Mouse (Mus musculus) heart, embryonic 14.5 days (tissue): ENCODE measurements at regions not wholly inside any gene's neighbourhood (a gene's known extent, or its start where the extent isn't known, plus 50 kb on each side); places are given as distances from the start of the nearest gene placed in this dataset.
A peak's percentile ranks its signal among the peaks of the same experiment; 100 is the strongest.

Experiments
- ATAC-seq: fragments of 200-750 bp; cut with Nextera tagmentation; 2 replicates; pipeline ENCODE4 v1.8.0; 2017; ENCODE audit warnings: low read depth, moderate TSS enrichment; ENCODE audit not compliant: insufficient number of reproducible peaks, insufficient read depth, low FRiP score
- H3K27ac ChIP-seq, 2 experiments: fragments of 200-500 bp in 1 of 2; fragments of 300-500 bp in 1 of 2; sonication (generic) in 1 of 2; replicated peaks in 1 of 2; 2 replicates each; pipeline ENCODE4 v1.5.1; 2012 to 2014; ENCODE audit warnings: low read depth in 2 of 2, low read length in 2 of 2, control low read depth in 1 of 2, mild to moderate bottlenecking in 1 of 2, mixed read lengths in 1 of 2; ENCODE audit not compliant: control insufficient read depth in 1 of 2, insufficient read depth in 1 of 2
- H3K27me3 ChIP-seq: fragments of 300-500 bp; sonication (generic); 2 replicates; pipeline ENCODE4 v1.6.1; 2014; ENCODE audit warnings: mild to moderate bottlenecking, low read length, control low read depth; ENCODE audit not compliant: control insufficient read depth, insufficient read depth
- H3K36me3 ChIP-seq: fragments of 300-500 bp; sonication (generic); 2 replicates; pipeline ENCODE4 v1.6.1; 2014; ENCODE audit warnings: mild to moderate bottlenecking, control low read depth, low read length, mixed read lengths; ENCODE audit not compliant: control insufficient read depth, insufficient read depth
- H3K4me1 ChIP-seq, 2 experiments: fragments of 200-500 bp in 1 of 2; fragments of 300-500 bp in 1 of 2; sonication (generic) in 1 of 2; 2 replicates each; pipeline ENCODE4 v1.6.1; 2012 to 2014; ENCODE audit warnings: low read length in 2 of 2, control low read depth in 1 of 2, mixed read lengths in 1 of 2; ENCODE audit not compliant: control insufficient read depth in 2 of 2, insufficient read depth in 2 of 2
- H3K4me2 ChIP-seq: fragments of 300-500 bp; sonication (generic); 2 replicates; pipeline ENCODE4 v1.6.1; 2014; ENCODE audit warnings: mild to moderate bottlenecking, low read length
- H3K4me3 ChIP-seq, 2 experiments: fragments of 200-500 bp in 1 of 2; fragments of 300-500 bp in 1 of 2; sonication (generic) in 1 of 2; 2 replicates each; pipeline ENCODE4 v1.5.1; 2012 to 2014; ENCODE audit warnings: low read length in 2 of 2, mild to moderate bottlenecking in 2 of 2, control low read depth in 1 of 2, low read depth in 1 of 2, moderate library complexity in 1 of 2; ENCODE audit not compliant: control insufficient read depth in 1 of 2, insufficient read depth in 1 of 2
- H3K9ac ChIP-seq: fragments of 300-500 bp; sonication (generic); 2 replicates; pipeline ENCODE4 v1.6.1; 2014; ENCODE audit warnings: mild to moderate bottlenecking, low read length
- H3K9me3 ChIP-seq: fragments of 300-500 bp; sonication (generic); 2 replicates; pipeline ENCODE4 v1.6.1; 2016; ENCODE audit warnings: low read length, control low read depth; ENCODE audit not compliant: control insufficient read depth
- WGBS: fragments of 180-500 bp; shearing (Covaris S2); extraction: QIAGEN DNeasy Blood & Tissue Kit; methylation state at CpG from one replicate; pipeline ENCODE4 v1.1.7; 2014; 5-methylcytosine and 5-hydroxymethylcytosine counted together

DNA sequence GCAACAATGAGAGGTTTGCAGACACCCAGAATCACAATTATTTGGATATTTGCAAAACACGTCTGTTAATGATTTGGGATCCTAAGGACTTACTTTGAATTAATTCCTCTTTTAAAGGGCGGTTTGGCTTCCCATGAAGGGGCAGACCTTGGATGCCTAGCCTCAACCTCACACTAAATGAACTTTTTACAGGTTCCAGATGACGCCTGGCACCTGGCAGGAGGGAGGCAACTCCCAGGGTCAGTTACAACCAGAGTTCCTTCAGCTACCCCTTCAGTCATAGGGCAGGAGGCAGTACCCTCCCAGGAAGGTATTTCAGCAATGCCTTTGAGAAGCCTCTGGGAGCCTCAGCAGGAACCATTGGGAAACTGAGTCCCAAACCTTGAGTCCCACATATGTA lies 57.9 kb upstream of the Stx18 start:
- H3K27ac ChIP-seq: no peak overlapping the region
- H3K9me3 ChIP-seq: no peaks in the 10 kb centered on the region
- H3K9ac ChIP-seq: no peak overlapping the region
- no peaks in the 10 kb centered on the region for H3K27me3 ChIP-seq
- H3K4me3 ChIP-seq: no peak overlapping the region
- 85% methylated on average over 3 of the region's 3 CpGs for WGBS
- no peak overlapping the region for H3K4me2 ChIP-seq
- H3K36me3 ChIP-seq: no peaks in the 10 kb centered on the region
- no peaks in the 10 kb centered on the region; a peak in 1 of 4 replicates for H3K4me1 ChIP-seq
- no peak for ATAC-seq

DNA sequence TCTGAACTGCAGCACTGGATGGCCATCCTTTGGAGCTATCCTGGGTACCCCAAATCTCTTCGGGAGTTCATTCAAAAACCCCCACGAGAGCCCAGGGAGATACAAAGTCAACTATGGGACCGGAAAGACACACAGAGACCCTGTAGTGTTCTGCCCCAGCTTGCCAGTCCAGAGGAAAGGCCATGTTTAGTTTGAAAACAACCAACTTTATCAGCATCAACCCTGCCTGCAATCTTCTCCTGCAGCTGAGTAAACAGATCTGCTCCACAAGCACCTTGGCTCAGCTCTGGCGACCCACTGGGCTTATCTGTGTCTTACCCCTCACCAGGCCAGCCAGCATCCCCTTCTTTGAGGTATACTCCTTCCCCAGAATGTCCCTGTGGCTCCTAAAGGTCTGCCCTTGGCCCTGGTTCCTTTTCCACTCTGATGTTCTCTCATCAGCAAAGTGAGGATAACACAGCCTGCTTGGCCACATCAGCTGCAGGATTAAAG lies 61.6 kb upstream of the Stx18 start:
- peak; percentile 31; the same call in 1 of the 2 replicates for ATAC-seq
- WGBS: 11% methylated on average over 4 of the region's 4 CpGs
- no peak overlapping the region for H3K4me3 ChIP-seq
- no peaks in the 10 kb centered on the region for H3K27me3 ChIP-seq
- no peak overlapping the region for H3K9ac ChIP-seq
- no peaks in the 10 kb centered on the region for H3K9me3 ChIP-seq
- H3K4me2 ChIP-seq: no peak overlapping the region
- no peaks in the 10 kb centered on the region for H3K36me3 ChIP-seq
- H3K27ac ChIP-seq: no peak overlapping the region
- no peaks in the 10 kb centered on the region; a peak in 1 of 4 replicates for H3K4me1 ChIP-seq

DNA sequence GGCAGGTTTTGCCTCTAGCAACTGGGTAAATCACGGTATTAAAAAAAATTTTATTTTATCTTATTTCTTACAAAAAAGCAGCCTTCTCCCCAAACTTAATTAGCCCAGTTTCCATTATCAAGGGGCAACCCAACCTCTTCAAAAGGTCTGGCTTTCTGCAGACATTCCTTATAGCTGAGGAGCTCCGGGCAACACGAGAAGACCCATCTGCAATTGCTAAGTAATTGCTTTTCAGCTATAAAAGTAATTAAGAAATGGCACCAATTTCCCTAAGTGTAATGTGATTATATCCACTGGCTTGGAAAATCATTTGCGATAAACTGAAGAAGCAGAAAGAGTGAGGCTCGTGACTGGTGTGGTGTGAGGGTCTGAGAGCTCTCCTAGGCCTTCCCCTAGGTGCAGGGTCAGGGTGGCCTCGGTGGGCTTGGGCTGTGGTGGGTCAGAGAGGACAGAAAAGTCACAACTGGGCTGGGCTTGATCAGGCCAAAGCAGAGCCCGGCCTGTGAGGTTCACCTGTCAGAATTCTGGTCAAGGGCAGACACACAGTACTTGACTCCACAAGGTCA lies 65.5 kb upstream of the Stx18 start:
- H3K4me3 ChIP-seq: no peak overlapping the region

DNA sequence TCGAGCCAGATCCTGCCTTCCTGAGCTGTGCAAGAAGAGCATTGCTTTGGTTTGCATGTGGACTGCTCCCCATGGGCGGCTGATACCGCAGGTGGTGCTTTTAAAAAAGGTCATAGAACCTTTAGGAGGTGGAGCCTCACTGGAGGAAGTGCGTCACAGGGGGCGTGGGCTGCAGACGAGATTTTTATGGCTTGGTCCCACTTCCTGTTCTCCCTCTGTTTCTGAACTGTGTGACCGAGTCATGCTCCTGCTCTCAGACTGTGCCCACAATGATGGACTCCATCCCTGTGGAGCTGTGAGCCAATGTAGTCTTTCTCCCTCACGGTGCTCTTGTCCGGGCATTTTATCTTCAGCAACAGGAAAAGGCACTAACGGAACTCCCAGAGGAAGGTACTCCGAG lies 66.8 kb upstream of the Stx18 start:
- no peak overlapping the region for H3K4me2 ChIP-seq
- no peak for ATAC-seq
- 47% methylated on average over 11 of the region's 11 CpGs for WGBS

More for the DNA sequence above, 65.5 kb upstream of the Stx18 start:
- Histone ChIP-seq H3K4me2 (no peak overlapping the region), H3K36me3 (no peaks in the 10 kb centered on the region), H3K27me3 (peaks cover 23% of the 10 kb centered on the region), H3K9me3 (no peaks in the 10 kb centered on the region), H3K9ac (no peak overlapping the region), H3K27ac (no peak overlapping the region), H3K4me1 (peaks cover 2 to 5% of the 10 kb centered on the region in 2 experiments; a peak in 2 of 4 replicates)
- no peak for ATAC-seq
- 81% methylated on average over 7 of the region's 7 CpGs for WGBS

DNA sequence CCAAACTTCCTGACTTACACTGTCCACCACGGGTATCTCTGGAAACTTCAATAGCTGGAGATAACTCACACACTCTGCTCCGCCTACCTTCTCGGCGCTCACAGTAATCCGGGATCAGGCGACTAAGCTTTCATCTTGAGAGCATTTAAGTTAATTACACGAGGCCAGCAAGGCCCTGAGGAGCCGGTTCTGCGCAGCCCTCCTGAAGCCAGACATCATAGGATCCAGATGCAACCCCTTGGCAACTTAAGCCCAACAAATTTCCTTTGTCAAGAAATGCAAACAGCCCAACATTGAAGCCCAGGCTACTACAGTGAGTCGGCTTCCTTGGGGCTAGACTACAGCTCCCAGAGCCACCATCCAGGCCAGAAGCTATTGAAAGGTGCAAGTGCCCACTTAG lies 69.9 kb upstream of the Stx18 start:
- no peaks in the 10 kb centered on the region for H3K36me3 ChIP-seq
- 5% methylated on average over 10 of the region's 10 CpGs for WGBS
- H3K9ac ChIP-seq: no peak overlapping the region
- peaks cover 2 to 9% of the 10 kb centered on the region in 2 experiments; a peak in 2 of 4 replicates for H3K4me1 ChIP-seq
- H3K4me2 ChIP-seq: peak overlapping the region; percentile 52
- H3K27ac ChIP-seq: no peak overlapping the region
- no peak for ATAC-seq
- H3K27me3 ChIP-seq: peaks cover 53% of the 10 kb centered on the region
- no peaks in the 10 kb centered on the region for H3K9me3 ChIP-seq
- H3K4me3 ChIP-seq: no peak overlapping the region

More for the DNA sequence above, 66.8 kb upstream of the Stx18 start:
- H3K9me3 ChIP-seq: no peaks in the 10 kb centered on the region
- H3K9ac ChIP-seq: no peak overlapping the region
- H3K27me3 ChIP-seq: peaks cover 36% of the 10 kb centered on the region
- H3K4me3 ChIP-seq: no peak overlapping the region
- H3K36me3 ChIP-seq: no peaks in the 10 kb centered on the region
- peaks cover 2 to 9% of the 10 kb centered on the region in 2 experiments; a peak in 2 of 4 replicates for H3K4me1 ChIP-seq
- no peak overlapping the region for H3K27ac ChIP-seq

DNA sequence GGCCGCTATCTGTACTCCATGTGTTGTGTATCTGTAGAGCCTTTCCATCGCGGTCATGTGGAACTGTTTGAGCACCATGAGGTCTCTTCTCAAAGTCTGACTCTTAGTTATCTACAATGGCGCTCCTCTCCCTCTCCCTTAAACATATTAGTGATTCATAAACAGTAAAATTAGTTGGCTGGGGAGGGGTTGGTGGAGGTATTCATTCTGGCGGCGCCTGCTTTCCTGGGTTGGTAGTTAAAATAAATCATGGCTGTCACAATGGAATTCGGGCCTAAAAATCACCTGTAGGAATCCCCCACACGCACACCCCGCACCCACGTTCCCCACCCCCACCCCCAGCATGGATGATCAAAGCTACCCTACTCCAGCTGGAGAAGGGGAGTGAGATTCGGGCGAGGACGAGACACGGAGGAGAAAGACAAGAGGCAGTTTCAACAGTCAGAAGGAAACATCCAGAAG lies 70.6 kb upstream of the Stx18 start:
- Histone ChIP-seq H3K4me1 (peaks cover 2 to 9% of the 10 kb centered on the region in 2 experiments; a peak in 2 of 4 replicates), H3K27me3 (peaks cover 53% of the 10 kb centered on the region), H3K9ac (no peak overlapping the region), H3K4me2 (peak overlapping the region; percentile 52), H3K9me3 (no peaks in the 10 kb centered on the region), H3K27ac (no peak overlapping the region), H3K36me3 (no peaks in the 10 kb centered on the region), H3K4me3 (peak overlapping the region in 1 of 2 experiments; percentile 14; a peak in 2 of 4 replicates)
- 7% methylated on average over 14 of the region's 14 CpGs for whole genome bisulfite sequencing
- ATAC-seq: no peak

DNA sequence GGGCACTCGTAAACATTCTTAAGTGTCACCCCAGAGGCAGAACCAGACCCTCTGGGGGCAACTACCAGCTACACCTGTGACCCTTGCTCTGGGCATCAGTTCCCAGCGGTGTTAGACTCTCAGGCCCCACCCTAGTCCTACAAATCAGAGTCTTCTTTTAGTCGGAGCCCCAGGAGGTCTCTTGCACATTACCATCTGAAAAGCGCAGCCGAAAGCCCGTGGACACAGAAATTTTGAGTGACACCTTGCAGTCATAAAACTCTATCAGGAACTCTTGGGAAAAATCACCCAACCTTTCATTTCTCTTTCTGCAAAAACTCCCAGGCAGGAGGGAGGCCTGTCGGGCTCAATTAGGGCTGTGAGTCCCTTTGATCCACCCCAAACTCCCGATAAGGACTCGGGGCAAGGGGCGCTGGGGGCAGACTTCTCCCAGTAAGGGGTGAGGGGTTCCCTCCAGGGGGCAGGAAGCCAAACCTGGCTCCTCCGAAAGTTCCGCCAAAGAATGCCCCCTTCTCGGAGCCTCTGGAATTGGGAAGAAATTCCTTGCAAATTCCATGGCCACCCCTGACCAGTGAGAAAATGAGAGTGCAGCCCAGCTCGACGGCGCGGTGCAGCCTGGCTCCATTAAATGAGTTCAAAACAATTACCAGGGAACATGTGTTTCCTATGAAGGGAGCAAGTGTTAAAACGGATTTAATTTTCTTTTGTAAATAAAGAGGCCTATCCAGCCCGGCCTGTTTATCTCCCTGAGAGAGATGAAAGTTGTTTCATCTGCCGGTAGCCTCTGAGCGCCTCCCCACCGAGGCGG lies 71.2 kb upstream of the Stx18 start:
- no peak overlapping the region for H3K27ac ChIP-seq
- no peaks in the 10 kb centered on the region for H3K9me3 ChIP-seq
- peak overlapping the region in 1 of 2 experiments; percentile 14; a peak in 2 of 4 replicates for H3K4me3 ChIP-seq
- no peaks in the 10 kb centered on the region for H3K36me3 ChIP-seq
- no peak for ATAC-seq
- H3K9ac ChIP-seq: no peak overlapping the region
- peaks cover 2 to 9% of the 10 kb centered on the region in 2 experiments; a peak in 2 of 4 replicates for H3K4me1 ChIP-seq
- H3K4me2 ChIP-seq: peak overlapping the region; percentile 52
- peaks cover 53% of the 10 kb centered on the region for H3K27me3 ChIP-seq
- 11% methylated on average over 23 of the region's 23 CpGs for WGBS
